Mouse (Mus musculus) kidney, adult 10 weeks (tissue): ENCODE measurements around the gene Gdf7. TPM values are rescaled to one million over a fixed set of nuclear protein-coding genes. Genes with fewer than 3 reads are reported as not detected.

ENCODE experiments used
- polyA plus RNA-seq: library from polyadenylated mRNA; stranded (reverse); fragments of 350-450 nt; fragmentation: Illumina TruSeq; extraction: RNeasy Lipid Tissue Mini Kit (QIAGEN cat#74804); gene quantifications from one replicate; pipeline ENCODE4 v1.2.3, GENCODE M21; 2014; ENCODE audit warnings: low read depth, low replicate concordance

Gdf7 gene
- polyA plus RNA-seq, result not detected

DNA sequence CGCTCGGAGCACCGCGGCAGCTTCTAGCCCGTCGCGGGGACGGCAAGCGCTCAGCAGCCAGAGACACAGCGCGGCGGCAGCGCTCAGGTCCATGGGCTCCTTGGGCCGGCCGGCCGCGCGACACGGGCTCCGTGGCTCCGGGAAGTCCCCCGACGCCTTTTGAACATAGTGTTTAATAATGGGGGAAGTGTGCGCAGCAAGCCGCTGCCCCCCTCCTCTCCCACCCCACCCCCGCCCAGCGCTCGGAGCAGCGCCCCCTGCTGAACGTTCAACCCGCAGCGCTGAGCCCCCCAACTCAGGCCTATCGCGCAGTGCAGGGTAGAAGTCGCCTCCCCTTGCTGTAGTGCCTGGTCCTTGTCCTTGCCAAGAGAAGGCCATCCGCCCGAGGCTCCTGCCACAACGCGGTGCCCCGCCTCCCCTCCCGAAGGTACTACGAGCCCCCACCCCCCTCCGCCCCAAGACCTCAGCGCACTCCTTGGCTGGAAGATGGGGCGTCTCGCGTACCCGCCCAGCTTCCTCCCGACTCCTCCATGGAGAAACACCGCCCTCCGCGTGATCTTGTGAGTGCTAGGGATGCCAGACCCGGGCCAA, at the start of gene Gdf7:
Gene Gdf7 (minus strand): TSS at position 114 of the 591 bp plus-strand sequence.

DNA sequence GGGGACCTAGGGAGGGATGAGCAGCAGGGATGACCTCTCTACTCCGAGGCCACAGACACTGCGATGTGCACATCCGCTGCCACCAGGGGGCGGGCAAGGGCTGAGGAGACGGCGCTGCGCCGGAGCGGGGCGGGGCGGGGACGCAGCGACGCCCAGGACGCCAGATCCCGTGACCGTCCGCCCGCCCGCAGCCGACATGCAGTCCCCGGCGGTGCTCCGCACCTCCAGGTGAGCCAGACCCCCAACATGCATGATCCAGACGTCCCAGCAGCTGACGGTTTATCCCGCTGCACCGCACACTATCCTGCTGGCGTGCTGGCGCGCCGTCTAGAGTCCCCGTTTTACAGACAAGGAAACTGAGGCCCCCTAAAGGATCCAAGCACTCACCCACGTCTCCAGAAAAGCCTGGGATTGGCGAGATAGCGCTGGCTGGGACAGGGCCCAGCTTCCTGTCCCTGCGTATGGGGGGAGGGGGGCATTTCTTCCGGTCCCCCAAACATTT, 11.6 kb upstream of the Gdf7 start, which contains the start of gene Hs1bp3:
Gene Hs1bp3 (plus strand): TSS at position 163 of the 502 bp plus-strand sequence.

Other genes with a start within 250 kb of the Gdf7 start
- gene Ldah, start 93.8 kb downstream of the Gdf7 start, polyA plus RNA-seq, result 48.0 TPM
- gene Hs1bp3, start 11.5 kb upstream of the Gdf7 start, polyA plus RNA-seq, result 2.1 TPM
- gene Rhob, start 198.1 kb upstream of the Gdf7 start, polyA plus RNA-seq, result 47.7 TPM